Mouse (Mus musculus): Measurements from ENCODE around the gene Mtfmt. TPM values are rescaled to one million over a fixed set of nuclear protein-coding genes. Genes with fewer than 3 reads are reported as not detected.

Mtfmt gene
- total and polyA plus RNA-seq, 3 experiments = 18.1 to 26.3 (median 26.2) TPM

DNA sequence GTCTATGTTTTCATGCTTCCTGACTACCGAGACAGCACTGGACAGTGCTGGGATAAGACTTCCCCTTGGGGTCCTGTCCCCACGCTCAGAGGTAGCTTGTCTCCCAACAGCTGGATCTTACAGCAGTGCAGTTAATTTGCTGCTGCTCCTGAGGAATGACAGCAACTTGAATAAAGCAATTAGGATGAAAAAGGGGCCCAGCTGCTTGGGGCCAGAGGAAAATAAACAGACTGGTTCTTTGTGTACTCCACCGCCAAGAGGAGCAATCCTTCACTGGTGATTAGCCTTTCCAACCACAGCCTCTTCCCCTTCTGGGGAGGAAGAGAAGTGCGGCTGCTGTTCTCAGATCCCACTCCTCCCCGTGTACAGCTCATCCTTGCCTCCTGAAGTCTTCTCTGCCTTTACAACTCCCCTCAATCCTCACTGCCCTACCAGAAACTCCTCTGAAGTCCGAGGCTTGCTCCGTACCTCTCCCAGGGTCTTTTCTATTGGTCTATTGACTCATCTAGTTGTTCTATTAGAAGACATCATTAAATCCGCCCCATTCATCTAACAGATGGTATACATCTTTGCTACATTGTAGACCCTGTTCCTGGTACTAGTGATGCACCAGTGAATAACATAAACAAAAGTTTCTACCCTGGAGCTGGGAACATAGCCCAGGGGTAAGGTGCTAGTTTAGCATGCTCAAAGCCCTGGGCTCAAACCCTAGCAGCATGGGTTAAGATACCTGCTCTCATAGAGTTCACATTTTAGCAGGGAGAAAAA is 49.0 kb upstream of the Mtfmt start:
- Histone ChIP-seq H3K79me2 (replicated peaks; ENCODE audit: control insufficient read depth, extremely low read depth, insufficient read depth, poor library complexity, severe bottlenecking) (no peaks in the 10 kb centered on the region), H3K4me1 (ENCODE audit: control insufficient read depth in 1 of 2, insufficient read depth in 2 of 2) (peaks cover 0 to 2% of the 10 kb centered on the region in 2 experiments; a peak in 2 of 4 replicates), H3K9me3 (replicated peaks; ENCODE audit: low read length) (peaks cover 4% of the 10 kb centered on the region), H3K36me3 (replicated peaks in 1 of 2; ENCODE audit: control insufficient read depth in 1 of 2, insufficient read depth in 1 of 2, low read length in 1 of 2) (no peaks in the 10 kb centered on the region), H3K9ac (ENCODE audit: insufficient read depth, low read depth) (no peak overlapping the region), H3K27me3 (replicated peaks) (no peaks in the 10 kb centered on the region), H3K4me3 (replicated peaks in 1 of 3; ENCODE audit: low read depth in 2 of 3, low read length in 2 of 3, poor library complexity in 1 of 3) (no peak overlapping the region), H3K4me2 (ENCODE audit: insufficient read depth, low read depth, poor library complexity, severe bottlenecking) (no peak overlapping the region), H3K27ac (ENCODE audit: insufficient read depth, low read depth) (no peak overlapping the region)
- in situ Hi-C loops (cut with MboI; ENCODE audit: low pct_ligation_motif_present, low pct_unique_long_range_greater_than_20kb, low sequenced_read_pairs) (no loop called here), dilution Hi-C loops (cut with MboI; ENCODE audit: extremely low pct_ligation_motif_present, extremely low pct_unique_long_range_greater_than_20kb, low sequenced_read_pairs) (no loop called here)
- TF ChIP-seq ZC3H11A (IDR thresholded peaks at IDR 0.05; ENCODE audit: low read depth, low read length) (no peak), GABPA (IDR thresholded peaks at IDR 0.05; ENCODE audit: insufficient replicate concordance, low read depth, low read length) (no peak), POLR2AphosphoS2 (IDR thresholded peaks at IDR 0.05; ENCODE audit: low read depth, low read length) (no peak), ELF1 (IDR thresholded peaks at IDR 0.05; ENCODE audit: low read depth, low read length) (no peak), EP300 (IDR thresholded peaks at IDR 0.05; ENCODE audit: low read length) (no peak), CHD2 (IDR thresholded peaks at IDR 0.05; ENCODE audit: low read length) (no peak), ZNF384 (IDR thresholded peaks at IDR 0.05; ENCODE audit: low read depth, low read length) (no peak), MXI1 (IDR thresholded peaks at IDR 0.05; ENCODE audit: low read depth, low read length) (no peak), USF1 (IDR thresholded peaks at IDR 0.05; ENCODE audit: low read depth, low read length) (no peak), TCF12 (IDR thresholded peaks at IDR 0.05; ENCODE audit: low read depth, low read length) (no peak), MAX (IDR thresholded peaks at IDR 0.05; ENCODE audit: low read length) (no peak), CHD1 (IDR thresholded peaks at IDR 0.05; ENCODE audit: low read depth, low read length) (no peak), NELFE (IDR thresholded peaks at IDR 0.05; ENCODE audit: low read depth, low read length) (no peak), JUN (IDR thresholded peaks at IDR 0.05; ENCODE audit: insufficient read depth, low read depth, low read length) (no peak), RAD21 (IDR thresholded peaks at IDR 0.05; ENCODE audit: low read depth, low read length) (no peak), MYC (IDR thresholded peaks at IDR 0.05; ENCODE audit: low read depth, low read length) (no peak), BHLHE40 (IDR thresholded peaks at IDR 0.05; ENCODE audit: low read depth, low read length) (no peak), CTCF (conservative IDR thresholded peaks at IDR 0.05 in 1 of 2, IDR thresholded peaks at IDR 0.05 in 1 of 2; ENCODE audit: low read depth in 2 of 2, low read length in 2 of 2) (no peak), MAZ (IDR thresholded peaks at IDR 0.05; ENCODE audit: low read depth, low read length) (no peak), NRF1 (IDR thresholded peaks at IDR 0.05; ENCODE audit: low read depth, low read length) (no peak)
- no peak for DNase-seq (ENCODE audit: extremely low read depth)

Measured in CH12.LX (cell line).